Mouse (Mus musculus) thymus, adult 2 months (tissue): ENCODE data around the gene Aox4.

Experiments
- CTCF ChIP-seq: fragments of 200-500 bp; IDR thresholded peaks from 2 replicates; pipeline ENCODE4 v1.5.1; 2012; ENCODE audit warnings: mild to moderate bottlenecking, control low read depth, low read length, moderate library complexity, borderline replicate concordance; ENCODE audit not compliant: control insufficient read depth, poor library complexity, insufficient read depth; ENCODE audit errors: extremely low read depth
- POLR2A ChIP-seq: fragments of 200-500 bp; IDR thresholded peaks from 2 replicates; pipeline ENCODE4 v1.6.1; 2012; ENCODE audit warnings: mild to moderate bottlenecking, low read length, control low read depth, moderate library complexity; ENCODE audit not compliant: control insufficient read depth, poor library complexity, insufficient read depth; ENCODE audit errors: extremely low read depth

GRCm38 (mm10) chr1:58315532-58315931 lies 105.3 kb downstream of the Aox4 start:
- TF ChIP-seq CTCF (no peak), POLR2A (no peak)
